Mouse (Mus musculus): Measurements from ENCODE around the gene C1qtnf2. TPM values are rescaled to one million over a fixed set of nuclear protein-coding genes. Genes with fewer than 3 reads are reported as not detected.

Gene C1qtnf2
- total and polyA plus RNA-seq, 3 experiments: 4.7 to 7.8 (median 5.3) TPM

GRCm38 (mm10) chr11:43484057-43484456, 10.0 kb downstream of the C1qtnf2 start:
- no peaks in the 10 kb centered on the region for H3K79me2 ChIP-seq (replicated peaks; ENCODE audit: control insufficient read depth, insufficient read depth, low read length)
- no peak overlapping the region for H3K4me3 ChIP-seq
- peak overlapping the region; percentile 41; the same call in 1 of the 2 replicates for H3K9ac ChIP-seq (ENCODE audit: low read depth, low read length)
- no peak for TF ChIP-seq CTCF (IDR thresholded peaks at IDR 0.05)
- no peak for TF ChIP-seq EP300 (IDR thresholded peaks at IDR 0.05; ENCODE audit: insufficient read depth, low read depth, low read length)
- no peaks in the 10 kb centered on the region for H3K27me3 ChIP-seq (ENCODE audit: control insufficient read depth, insufficient read depth, low read length)
- H3K36me3 ChIP-seq (ENCODE audit: control insufficient read depth, insufficient read depth, low read length): peaks cover 3% of the 10 kb centered on the region; the same call in 1 of the 2 replicates
- peak overlapping the region; percentile 55 for H3K27ac ChIP-seq
- H3K4me1 ChIP-seq (ENCODE audit: control insufficient read depth, insufficient read depth, low read length): peaks cover 15% of the 10 kb centered on the region
- intact Hi-C loops (cut with DNase I): no loop called here
- WGBS: 51% methylated on average over 4 of the region's 4 CpGs
- DNase-seq: no peak

- H3K4me3 ChIP-seq: no peak overlapping the region
- no peaks in the 10 kb centered on the region for H3K79me2 ChIP-seq (replicated peaks; ENCODE audit: control insufficient read depth, insufficient read depth, low read length)
- 77% methylated on average over 11 of the region's 11 CpGs for WGBS
- no peak for DNase-seq
- peaks cover 14% of the 10 kb centered on the region for H3K4me1 ChIP-seq (ENCODE audit: control insufficient read depth, insufficient read depth, low read length)
- no peak overlapping the region for H3K9ac ChIP-seq (ENCODE audit: low read depth, low read length)
- no peak overlapping the region; the same call in 1 of the 2 replicates for H3K27ac ChIP-seq
- H3K27me3 ChIP-seq (ENCODE audit: control insufficient read depth, insufficient read depth, low read length): no peaks in the 10 kb centered on the region
- intact Hi-C loops (cut with DNase I): no loop called here
- H3K36me3 ChIP-seq (ENCODE audit: control insufficient read depth, insufficient read depth, low read length): peaks cover 3% of the 10 kb centered on the region; the same call in 1 of the 2 replicates
- TF ChIP-seq CTCF (IDR thresholded peaks at IDR 0.05): no peak
Measured at GRCm38 (mm10) chr11:43484652-43485051, 10.6 kb downstream of the C1qtnf2 start.

- no peaks in the 10 kb centered on the region for H3K79me2 ChIP-seq (replicated peaks; ENCODE audit: control insufficient read depth, insufficient read depth, low read length)
- TF ChIP-seq EP300 (IDR thresholded peaks at IDR 0.05; ENCODE audit: insufficient read depth, low read depth, low read length): no peak
- no peak for DNase-seq
- intact Hi-C loops (cut with DNase I): no loop called here
- no peak overlapping the region for H3K27ac ChIP-seq
- H3K4me3 ChIP-seq: no peak overlapping the region
- H3K9ac ChIP-seq (ENCODE audit: low read depth, low read length): no peak overlapping the region
- H3K27me3 ChIP-seq (ENCODE audit: control insufficient read depth, insufficient read depth, low read length): no peaks in the 10 kb centered on the region
- 90% methylated on average over 9 of the region's 9 CpGs for WGBS
- peaks cover 12% of the 10 kb centered on the region for H3K4me1 ChIP-seq (ENCODE audit: control insufficient read depth, insufficient read depth, low read length)
- peaks cover 3% of the 10 kb centered on the region; the same call in 1 of the 2 replicates for H3K36me3 ChIP-seq (ENCODE audit: control insufficient read depth, insufficient read depth, low read length)
Measured at GRCm38 (mm10) chr11:43485855-43486254, 11.8 kb downstream of the C1qtnf2 start.

GRCm38 (mm10) chr11:43492663-43493062, 18.6 kb downstream of the C1qtnf2 start:
- H3K27me3 ChIP-seq (ENCODE audit: control insufficient read depth, insufficient read depth, low read length): no peaks in the 10 kb centered on the region
- H3K79me2 ChIP-seq (replicated peaks; ENCODE audit: control insufficient read depth, insufficient read depth, low read length): no peaks in the 10 kb centered on the region
- no peak overlapping the region for H3K27ac ChIP-seq
- intact Hi-C loops (cut with DNase I): loop anchor here (1.0 kb wide), 1 partner anchor 40 kb away; no protein-coding TSS in a partner anchor
- 40% methylated on average over 7 of the region's 7 CpGs for WGBS
- H3K4me1 ChIP-seq (ENCODE audit: control insufficient read depth, insufficient read depth, low read length): peaks cover 1% of the 10 kb centered on the region; the same call in 1 of the 2 replicates
- H3K9ac ChIP-seq (ENCODE audit: low read depth, low read length): no peak overlapping the region
- peak; percentile 65 to 83 for DNase-seq
- no peaks in the 10 kb centered on the region for H3K36me3 ChIP-seq (ENCODE audit: control insufficient read depth, insufficient read depth, low read length)
- TF ChIP-seq EP300 (IDR thresholded peaks at IDR 0.05; ENCODE audit: insufficient read depth, low read depth, low read length) (peak; percentile 47; the same call in 1 of the 2 replicates), POLR2A (IDR thresholded peaks at IDR 0.05; ENCODE audit: insufficient read depth, low read depth, low read length) (no peak), CTCF (IDR thresholded peaks at IDR 0.05) (no peak; the same call in 1 of the 2 replicates)
- H3K4me3 ChIP-seq: no peak overlapping the region

GRCm38 (mm10) chr11:43493815-43494409, 19.8 kb downstream of the C1qtnf2 start:
- Histone ChIP-seq H3K4me3 (no peak overlapping the region), H3K27me3 (ENCODE audit: control insufficient read depth, insufficient read depth, low read length) (no peaks in the 10 kb centered on the region), H3K9ac (ENCODE audit: low read depth, low read length) (no peak overlapping the region), H3K27ac (no peak overlapping the region), H3K36me3 (ENCODE audit: control insufficient read depth, insufficient read depth, low read length) (no peaks in the 10 kb centered on the region), H3K4me1 (ENCODE audit: control insufficient read depth, insufficient read depth, low read length) (peaks cover 1% of the 10 kb centered on the region; the same call in 1 of the 2 replicates), H3K79me2 (replicated peaks; ENCODE audit: control insufficient read depth, insufficient read depth, low read length) (no peaks in the 10 kb centered on the region)
- WGBS: 27% methylated on average over 6 of the region's 6 CpGs
- peak; percentile 64 to 79 for DNase-seq
- intact Hi-C loops (cut with DNase I): loop anchor here (1.0 to 2.0 kb wide), 3 partner anchors 67 to 119 kb away; no protein-coding TSS in a partner anchor
- TF ChIP-seq EP300 (IDR thresholded peaks at IDR 0.05; ENCODE audit: insufficient read depth, low read depth, low read length) (peak; percentile 74; the same call in 1 of the 2 replicates), CTCF (IDR thresholded peaks at IDR 0.05) (peak; percentile 79), POLR2A (IDR thresholded peaks at IDR 0.05; ENCODE audit: insufficient read depth, low read depth, low read length) (no peak)

- Histone ChIP-seq H3K4me3 (no peak overlapping the region), H3K27ac (no peak overlapping the region), H3K79me2 (replicated peaks; ENCODE audit: control insufficient read depth, insufficient read depth, low read length) (no peaks in the 10 kb centered on the region), H3K27me3 (ENCODE audit: control insufficient read depth, insufficient read depth, low read length) (no peaks in the 10 kb centered on the region), H3K9ac (ENCODE audit: low read depth, low read length) (no peak overlapping the region), H3K36me3 (ENCODE audit: control insufficient read depth, insufficient read depth, low read length) (no peaks in the 10 kb centered on the region), H3K4me1 (ENCODE audit: control insufficient read depth, insufficient read depth, low read length) (peaks cover 1% of the 10 kb centered on the region; the same call in 1 of the 2 replicates)
- WGBS: 66% methylated on average over 8 of the region's 8 CpGs
- intact Hi-C loops (cut with DNase I): loop anchor here (2.0 kb wide), 1 partner anchor 66 kb away; no protein-coding TSS in a partner anchor
- TF ChIP-seq POLR2A (IDR thresholded peaks at IDR 0.05; ENCODE audit: insufficient read depth, low read depth, low read length) (no peak), EP300 (IDR thresholded peaks at IDR 0.05; ENCODE audit: insufficient read depth, low read depth, low read length) (no peak), CTCF (IDR thresholded peaks at IDR 0.05) (peak; percentile 36)
- DNase-seq: no peak
Measured at GRCm38 (mm10) chr11:43495037-43495436, 21.0 kb downstream of the C1qtnf2 start.

Measured in heart, adult 2 months (tissue).